Mouse (Mus musculus) limb, embryonic 14.5 days (tissue): ENCODE results near the gene Bscl2. TPM values are rescaled to one million over a fixed set of nuclear protein-coding genes. Genes with fewer than 3 reads are reported as not detected.
"Not testable (repeated sequence)": the region's sequence is repeated elsewhere in the genome, so short reads cannot be mapped to it uniquely, and the experiment has no call there.

Experiments used
- ATAC-seq: fragments of 200-750 bp; cut with Nextera tagmentation; 2 replicates; pipeline ENCODE4 v1.8.0; 2017; ENCODE audit warnings: low read depth, moderate number of reproducible peaks, moderate TSS enrichment; ENCODE audit not compliant: low FRiP score
- DNase-seq: peaks from one replicate; pipeline ENCODE4 v3.0.0-alpha.2; 2015; ENCODE audit warnings: low spot score
- H3K27ac ChIP-seq: fragments of 300-500 bp; sonication (generic); replicated peaks from 2 replicates; pipeline ENCODE4 v1.5.1; 2014; ENCODE audit warnings: low read depth, mild to moderate bottlenecking, low read length, moderate library complexity, mixed read lengths
- H3K27me3 ChIP-seq: fragments of 300-500 bp; sonication (generic); 2 replicates; pipeline ENCODE4 v1.6.1; 2014; ENCODE audit warnings: low read length, mixed read lengths; ENCODE audit not compliant: control insufficient read depth, insufficient read depth
- H3K36me3 ChIP-seq: fragments of 300-500 bp; sonication (generic); 2 replicates; pipeline ENCODE4 v1.6.1; 2014; ENCODE audit warnings: mild to moderate bottlenecking, low read length, moderate library complexity, mixed read lengths; ENCODE audit not compliant: control insufficient read depth, insufficient read depth
- H3K4me1 ChIP-seq: fragments of 300-500 bp; sonication (generic); 2 replicates; pipeline ENCODE4 v1.6.1; 2014; ENCODE audit warnings: antibody characterized with exemption, low read length, mixed read lengths; ENCODE audit not compliant: control insufficient read depth, insufficient read depth
- H3K4me2 ChIP-seq: fragments of 300-500 bp; sonication (generic); replicated peaks from 2 replicates; pipeline ENCODE4 v1.6.1; 2014; ENCODE audit warnings: low read depth, mild to moderate bottlenecking, low read length, moderate library complexity; ENCODE audit not compliant: severe bottlenecking
- H3K4me3 ChIP-seq: fragments of 300-500 bp; sonication (generic); replicated peaks from 2 replicates; pipeline ENCODE4 v1.5.1; 2014; ENCODE audit warnings: low read length
- H3K9ac ChIP-seq: fragments of 300-500 bp; sonication (generic); 2 replicates; pipeline ENCODE4 v1.6.1; 2014; ENCODE audit warnings: mild to moderate bottlenecking, low read depth, low read length, moderate library complexity; ENCODE audit not compliant: severe bottlenecking
- H3K9me3 ChIP-seq: fragments of 300-500 bp; sonication (generic); 2 replicates; pipeline ENCODE4 v1.6.1; 2016; ENCODE audit warnings: low read length; ENCODE audit not compliant: control insufficient read depth
- POLR2A ChIP-seq: fragments of 200-500 bp; IDR thresholded peaks from 2 replicates; pipeline ENCODE4 v1.8.0; 2012; ENCODE audit warnings: inconsistent platforms, mild to moderate bottlenecking, moderate library complexity, borderline replicate concordance; ENCODE audit not compliant: insufficient read depth, insufficient read length; ENCODE audit errors: extremely low read depth
- WGBS: fragments of 180-500 bp; shearing (Covaris S2); extraction: QIAGEN DNeasy Blood & Tissue Kit; methylation state at CpG from one replicate; pipeline ENCODE4 v1.1.7; 2014; 5-methylcytosine and 5-hydroxymethylcytosine counted together
- polyA plus RNA-seq, 2 experiments: library from polyadenylated mRNA; depleted of rRNA in 1 of 2; stranded (reverse) in 1 of 2; unstranded in 1 of 2; fragments of >200 nt; fragmentation: Nextera tagmentation in 1 of 2; extraction: Ambion mirVana in 1 of 2; gene quantifications; 2 replicates each; pipeline versions ENCODE4 v1.2.1 to v1.2.3; 2012 to 2014

The Bscl2 gene
- polyA plus RNA-seq, 2 experiments: 48.2 to 50.2 TPM

DNA sequence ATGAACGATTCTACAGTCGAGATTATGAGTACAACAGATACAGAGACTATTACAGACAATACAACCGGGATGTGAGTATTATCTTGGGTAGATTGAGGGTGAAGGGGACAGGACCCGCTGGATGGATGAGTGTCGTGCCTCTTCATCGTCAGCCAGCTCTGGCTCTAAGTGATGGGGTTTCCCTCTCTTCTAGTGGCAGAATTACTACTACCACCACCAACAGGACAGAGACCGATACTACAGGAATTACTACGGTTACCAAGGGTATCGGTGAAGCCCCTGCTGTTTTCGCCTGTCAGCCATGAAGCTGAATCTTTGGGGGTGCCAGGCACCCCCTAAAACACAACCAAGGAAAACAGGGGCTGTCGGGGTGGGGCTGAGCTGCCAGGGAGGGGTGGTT is 6.0 kb upstream of the Bscl2 start:
- no peak for DNase-seq
- Histone ChIP-seq H3K4me1 (no peaks in the 10 kb centered on the region), H3K27me3 (no peaks in the 10 kb centered on the region), H3K4me3 (no peak overlapping the region), H3K9me3 (no peaks in the 10 kb centered on the region), H3K9ac (no peak overlapping the region), H3K4me2 (no peak overlapping the region), H3K36me3 (peaks cover 94% of the 10 kb centered on the region), H3K27ac (no peak overlapping the region)
- no peak for TF ChIP-seq POLR2A
- 88% methylated on average over 11 of the region's 11 CpGs for WGBS
- no peak for ATAC-seq

DNA sequence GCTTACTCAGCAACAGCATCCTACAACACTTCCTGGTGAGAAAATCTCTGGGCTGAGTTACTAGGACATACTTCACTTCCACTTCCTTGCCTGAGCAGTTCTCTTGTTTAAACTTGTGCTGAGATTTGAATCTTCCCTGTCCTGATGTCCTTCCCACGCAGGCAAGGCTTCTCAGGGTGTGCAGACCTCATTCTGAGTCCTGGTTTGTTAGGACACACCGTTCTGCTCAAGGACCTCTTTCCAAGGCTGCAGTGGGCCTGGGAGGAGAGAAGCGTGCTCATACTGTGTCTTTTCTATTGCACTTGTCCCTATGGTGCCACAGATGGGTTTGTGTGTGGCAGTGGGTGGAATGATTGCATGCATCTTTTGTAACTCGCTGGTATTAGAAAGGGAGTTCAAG is 4.3 kb upstream of the Bscl2 start:
- Histone ChIP-seq H3K27ac (no peak overlapping the region), H3K4me1 (peaks cover under 1% of the 10 kb centered on the region; the same call in 1 of the 2 replicates), H3K9me3 (no peaks in the 10 kb centered on the region), H3K4me2 (no peak overlapping the region), H3K36me3 (peaks cover 77% of the 10 kb centered on the region), H3K27me3 (no peaks in the 10 kb centered on the region), H3K9ac (no peak overlapping the region), H3K4me3 (no peak overlapping the region)
- ATAC-seq: no peak
- DNase-seq: no peak
- no peak for TF ChIP-seq POLR2A
- WGBS: 89% methylated on average over 4 of the region's 4 CpGs

DNA sequence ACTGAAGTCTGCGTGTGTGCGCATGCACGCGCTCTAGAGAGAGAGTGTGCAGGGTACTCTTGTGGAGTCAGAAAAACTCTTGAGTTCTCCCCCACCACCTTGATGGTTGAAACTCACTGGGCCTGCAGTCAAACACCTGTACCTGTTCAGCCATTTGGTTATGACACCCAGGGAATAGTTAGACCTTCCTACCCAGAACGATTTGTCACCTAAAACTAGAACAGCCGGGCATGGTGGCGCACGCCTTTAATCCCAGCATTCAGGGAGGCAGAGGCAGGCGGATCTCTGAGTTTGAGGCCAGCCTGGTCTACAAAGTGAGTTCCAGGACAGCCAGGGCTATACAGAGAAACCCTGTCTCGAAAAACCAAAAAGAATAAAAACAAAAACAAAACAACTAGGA is 940 bp upstream of the Bscl2 start:
- ATAC-seq, H3K4me3 ChIP-seq, H3K9ac ChIP-seq, H3K27me3 ChIP-seq, DNase-seq, H3K27ac ChIP-seq, H3K4me2 ChIP-seq, H3K9me3 ChIP-seq: not testable (repeated sequence)
- Histone ChIP-seq H3K4me1 (peaks cover 25% of the 10 kb centered on the region), H3K36me3 (peaks cover 44% of the 10 kb centered on the region)
- 98% methylated on average over 10 of the region's 10 CpGs for WGBS

DNA sequence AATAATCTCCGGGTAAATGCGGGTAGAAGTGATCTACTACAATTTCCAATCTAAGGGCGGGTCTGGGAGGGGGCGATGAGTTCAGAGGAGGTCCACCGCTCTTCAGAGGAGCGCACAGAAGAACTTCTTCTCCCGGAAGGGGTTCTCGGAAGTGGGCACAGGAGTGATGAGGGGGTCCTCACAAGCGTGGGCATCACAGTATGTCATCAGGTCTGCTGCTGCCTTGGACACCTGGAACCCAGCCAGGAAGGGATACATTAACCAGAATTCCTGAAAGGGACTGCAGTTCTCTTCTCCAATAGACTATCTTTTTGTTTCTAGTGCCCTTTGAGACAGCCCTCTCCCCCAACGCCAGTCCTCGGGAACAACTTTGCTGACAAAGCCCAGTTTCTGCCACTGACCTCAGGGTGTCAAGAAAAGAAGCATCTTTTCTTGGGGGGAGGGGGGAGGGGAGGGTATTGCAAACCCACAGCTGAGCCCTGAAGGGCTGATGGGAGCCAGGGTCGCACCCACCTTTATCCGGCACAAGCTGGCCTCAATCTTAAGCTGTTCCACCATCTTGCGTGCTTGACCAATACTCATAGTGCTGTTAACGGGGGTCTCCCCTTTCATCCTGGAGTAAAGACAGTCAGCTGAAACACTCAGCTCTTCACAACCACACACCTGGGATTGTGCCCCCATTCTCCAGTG is 919 bp downstream of the Bscl2 start:
- no peak for TF ChIP-seq POLR2A
- Histone ChIP-seq H3K4me2 (peak overlapping the region; percentile 76), H3K4me3 (peak overlapping the region; percentile 51), H3K9me3 (no peaks in the 10 kb centered on the region), H3K9ac (peak overlapping the region; percentile 77), H3K27ac (peak overlapping the region; percentile 97), H3K4me1 (peaks cover 25% of the 10 kb centered on the region), H3K36me3 (peaks cover 35% of the 10 kb centered on the region), H3K27me3 (no peaks in the 10 kb centered on the region)
- peak; percentile 27; the same call in 1 of the 2 replicates for ATAC-seq
- DNase-seq: no peak
- 21% methylated on average over 15 of the region's 15 CpGs for WGBS

DNA sequence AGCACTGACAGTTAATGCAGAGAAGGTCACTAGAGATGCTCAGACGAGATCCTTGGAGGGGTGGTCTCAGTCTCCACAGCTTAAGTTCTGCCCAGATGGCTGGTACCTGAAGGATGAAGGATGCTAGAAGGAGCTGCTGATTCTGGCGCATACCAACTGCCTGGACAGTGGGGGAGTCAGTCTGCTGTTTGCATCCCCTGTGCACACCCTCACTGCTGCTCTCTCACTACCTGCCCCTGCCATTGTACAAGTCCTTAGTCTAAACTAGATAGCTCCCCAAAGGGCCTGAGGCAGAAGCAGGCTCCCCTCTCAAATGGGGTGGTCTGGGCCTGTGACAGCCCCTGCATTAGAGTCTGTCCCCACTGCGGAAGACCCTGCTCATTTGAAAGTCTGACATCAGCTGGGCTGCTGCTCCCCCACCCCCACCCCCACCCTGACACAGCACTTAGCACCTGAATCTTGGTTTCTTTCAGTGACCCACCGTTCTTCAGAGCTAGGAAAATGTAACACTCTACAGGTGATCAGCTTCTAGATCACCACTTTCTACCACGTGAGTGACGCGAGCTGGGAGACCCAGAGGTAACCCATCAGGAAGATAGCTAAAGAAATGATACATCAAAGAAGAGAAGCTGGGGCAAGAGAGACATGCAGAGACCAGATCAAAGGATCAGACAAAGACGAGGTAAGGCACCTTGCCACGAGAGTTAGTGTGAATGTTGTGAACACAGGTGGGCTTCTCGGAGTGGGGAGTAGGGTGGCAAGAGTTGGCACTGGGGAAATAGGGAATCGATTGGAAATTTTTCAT is 2.0 kb downstream of the Bscl2 start, which contains the start of gene Gng3:
TSS of gene Gng3 (minus strand) at position 92 of the 805 bp plus-strand sequence.
- no peak for DNase-seq

More for the DNA sequence above, 2.0 kb downstream of the Bscl2 start, which contains the start of gene Gng3:
- Histone ChIP-seq H3K27ac (peak within 1 kb of the TSS; percentile 97), H3K9me3 (no peaks in the 10 kb centered on the region), H3K4me1 (peaks cover 25% of the 10 kb centered on the region), H3K4me2 (peak within 1 kb of the TSS; percentile 76), H3K9ac (peak within 1 kb of the TSS; percentile 77), H3K4me3 (peak within 1 kb of the TSS; percentile 51), H3K36me3 (peaks cover 26% of the 10 kb centered on the region), H3K27me3 (no peaks in the 10 kb centered on the region)
- no peak for TF ChIP-seq POLR2A
- ATAC-seq: no peak
- 58% methylated on average over 11 of the region's 11 CpGs for WGBS
